Mouse (Mus musculus): ENCODE measurements around the gene Vasn.

DNA sequence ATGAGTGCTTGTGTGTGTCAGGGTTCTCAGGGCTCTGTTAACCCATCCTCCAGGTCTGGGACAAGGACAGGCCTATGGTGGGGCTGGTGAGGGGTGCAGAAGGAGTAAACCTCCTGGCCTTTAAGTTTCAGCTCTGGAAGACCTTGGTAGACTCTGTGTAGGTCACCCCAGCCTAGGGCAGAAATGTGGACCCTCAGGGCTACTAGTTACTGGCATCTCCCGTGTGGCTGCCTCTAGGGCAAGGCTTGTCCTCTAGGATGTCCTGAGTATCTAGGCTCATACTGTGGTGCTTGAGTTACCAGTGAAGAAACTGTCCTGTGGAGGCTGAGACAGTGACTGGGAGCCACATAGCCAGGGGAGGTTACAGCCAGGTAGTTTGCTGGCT is 36.3 kb upstream of the Vasn start:
- TF ChIP-seq EP300 (IDR thresholded peaks at IDR 0.05) (no peak), CTCF (IDR thresholded peaks at IDR 0.05) (no peak)
